Mouse (Mus musculus) liver, embryonic 14.5 days (tissue): ENCODE results near the gene Sf3a1. TPM values are rescaled to one million over a fixed set of nuclear protein-coding genes. Genes with fewer than 3 reads are reported as not detected.
A peak's percentile ranks its signal among the peaks of the same experiment; 100 is the strongest.

Experiments
- ATAC-seq: fragments of 200-750 bp; cut with Nextera tagmentation; 2 replicates; pipeline ENCODE4 v1.8.0; 2017; ENCODE audit warnings: moderate number of reproducible peaks, mild to moderate bottlenecking, moderate library complexity; ENCODE audit not compliant: insufficient read depth
- DNase-seq, 3 experiments: peaks; one replicate each; pipeline ENCODE4 v3.0.0-alpha.2; 2012 to 2013; ENCODE audit warnings: low read depth in 3 of 3, low spot score in 3 of 3
- H3K27ac ChIP-seq: fragments of 300-500 bp; sonication (generic); 2 replicates; pipeline ENCODE4 v1.5.1; 2014; ENCODE audit warnings: moderate library complexity, mild to moderate bottlenecking, control low read depth, inconsistent platforms
- H3K27me3 ChIP-seq: fragments of 300-500 bp; sonication (generic); 2 replicates; pipeline ENCODE4 v1.6.1; 2014; ENCODE audit warnings: mild to moderate bottlenecking, low read length, moderate library complexity; ENCODE audit not compliant: control insufficient read depth, insufficient read depth
- H3K36me3 ChIP-seq: fragments of 300-500 bp; sonication (generic); replicated peaks from 2 replicates; pipeline ENCODE4 v1.6.1; 2014; ENCODE audit warnings: low read depth; ENCODE audit not compliant: control insufficient read depth, insufficient read depth
- H3K4me1 ChIP-seq, 2 experiments: fragments of 200-500 bp in 1 of 2; fragments of 300-500 bp in 1 of 2; sonication (generic) in 1 of 2; replicated peaks; 2 replicates each; pipeline ENCODE4 v1.6.1; 2012 to 2014; ENCODE audit warnings: antibody characterized with exemption in 1 of 2, inconsistent platforms in 1 of 2, low read length in 1 of 2; ENCODE audit not compliant: control insufficient read depth in 2 of 2, insufficient read depth in 2 of 2
- H3K4me2 ChIP-seq: fragments of 300-500 bp; sonication (generic); 2 replicates; pipeline ENCODE4 v1.6.1; 2014; ENCODE audit warnings: low read depth, mild to moderate bottlenecking, control low read depth, moderate library complexity
- H3K4me3 ChIP-seq, 2 experiments: fragments of 200-500 bp in 1 of 2; fragments of 300-500 bp in 1 of 2; sonication (generic) in 1 of 2; 2 replicates each; pipeline ENCODE4 v1.5.1; 2012 to 2014; ENCODE audit warnings: low read depth in 2 of 2, low read length in 2 of 2, mild to moderate bottlenecking in 2 of 2, control low read depth in 1 of 2, inconsistent platforms in 1 of 2, moderate library complexity in 1 of 2; ENCODE audit not compliant: insufficient read depth in 1 of 2
- H3K9ac ChIP-seq: fragments of 300-500 bp; sonication (generic); replicated peaks from 2 replicates; pipeline ENCODE4 v1.6.1; 2014; ENCODE audit warnings: mild to moderate bottlenecking, control low read depth, moderate library complexity
- H3K9me3 ChIP-seq: fragments of 300-500 bp; sonication (generic); 2 replicates; pipeline ENCODE4 v1.6.1; 2016; ENCODE audit warnings: low read length, mixed read lengths; ENCODE audit not compliant: control insufficient read depth
- CTCF ChIP-seq: IDR thresholded peaks from 2 replicates; pipeline ENCODE4 v1.5.1; 2016; ENCODE audit warnings: antibody characterized with exemption, low read depth, control low read depth
- EP300 ChIP-seq: IDR thresholded peaks from 2 replicates; pipeline ENCODE4 v1.6.1; 2016; ENCODE audit warnings: antibody characterized with exemption, low read depth
- WGBS: fragments of 180-500 bp; shearing (Covaris S2); extraction: QIAGEN DNeasy Blood & Tissue Kit; methylation state at CpG from one replicate; pipeline ENCODE4 v1.1.7; 2014; ENCODE audit not compliant: insufficient replicate concordance; 5-methylcytosine and 5-hydroxymethylcytosine counted together
- polyA plus RNA-seq, 2 experiments: library from polyadenylated mRNA; depleted of rRNA in 1 of 2; stranded (reverse) in 1 of 2; unstranded in 1 of 2; fragments of >200 nt; fragmentation: Nextera tagmentation in 1 of 2; extraction: Ambion mirVana in 1 of 2; gene quantifications; 2 replicates each; pipeline versions ENCODE4 v1.2.1 to v1.2.3; 2012 to 2014

The Sf3a1 gene
- polyA plus RNA-seq, 2 experiments: 18.6 to 23.5 TPM

DNA sequence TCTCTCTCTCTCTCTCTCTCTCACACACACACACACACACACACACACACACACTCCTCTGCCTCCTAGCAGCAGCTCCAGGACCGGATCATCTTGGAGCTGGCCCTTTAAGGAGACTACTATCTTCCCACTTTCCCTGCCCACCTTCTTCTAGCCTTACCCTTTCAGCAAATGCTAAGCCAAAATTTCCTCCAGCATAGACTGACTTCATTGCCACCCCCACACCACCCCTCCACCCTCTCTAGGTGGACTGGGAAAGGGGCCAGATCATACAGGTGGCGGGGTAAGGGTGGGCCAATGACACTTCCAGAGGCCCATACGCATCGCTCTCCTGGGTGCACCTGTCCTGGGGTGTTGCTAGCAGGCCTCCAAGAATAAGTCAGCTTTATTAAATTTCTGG is 44.7 kb upstream of the Sf3a1 start:
- Histone ChIP-seq H3K27ac (no peak overlapping the region), H3K4me2 (no peak overlapping the region), H3K9me3 (no peaks in the 10 kb centered on the region), H3K4me3 (no peak overlapping the region), H3K27me3 (peaks cover 32% of the 10 kb centered on the region), H3K36me3 (no peaks in the 10 kb centered on the region), H3K4me1 (peaks cover 12 to 27% of the 10 kb centered on the region in 2 experiments), H3K9ac (no peak overlapping the region)
- TF ChIP-seq CTCF (no peak), EP300 (no peak)
- no peak for DNase-seq
- WGBS: 83% methylated on average over 4 of the region's 4 CpGs
- no peak for ATAC-seq

- TF ChIP-seq CTCF (no peak), EP300 (no peak)
- H3K27ac ChIP-seq: no peak overlapping the region
- WGBS: 27% methylated on average over 11 of the region's 11 CpGs
- no peaks in the 10 kb centered on the region for H3K9me3 ChIP-seq
- H3K36me3 ChIP-seq: no peaks in the 10 kb centered on the region
- H3K9ac ChIP-seq: peak overlapping the region; percentile 7; the same call in 1 of the 2 replicates
- ATAC-seq (peak; percentile 52), DNase-seq (no peak)
- H3K4me1 ChIP-seq: peaks cover 12 to 27% of the 10 kb centered on the region in 2 experiments
- H3K4me2 ChIP-seq: peak overlapping the region; percentile 81
- H3K27me3 ChIP-seq: peaks cover 32% of the 10 kb centered on the region
- H3K4me3 ChIP-seq: peak overlapping the region; percentile 0 to 65; a peak in 3 of 4 replicates
Observed at GRCm38 (mm10) chr11:4116458-4117141, 43.5 kb upstream of the Sf3a1 start.

DNA sequence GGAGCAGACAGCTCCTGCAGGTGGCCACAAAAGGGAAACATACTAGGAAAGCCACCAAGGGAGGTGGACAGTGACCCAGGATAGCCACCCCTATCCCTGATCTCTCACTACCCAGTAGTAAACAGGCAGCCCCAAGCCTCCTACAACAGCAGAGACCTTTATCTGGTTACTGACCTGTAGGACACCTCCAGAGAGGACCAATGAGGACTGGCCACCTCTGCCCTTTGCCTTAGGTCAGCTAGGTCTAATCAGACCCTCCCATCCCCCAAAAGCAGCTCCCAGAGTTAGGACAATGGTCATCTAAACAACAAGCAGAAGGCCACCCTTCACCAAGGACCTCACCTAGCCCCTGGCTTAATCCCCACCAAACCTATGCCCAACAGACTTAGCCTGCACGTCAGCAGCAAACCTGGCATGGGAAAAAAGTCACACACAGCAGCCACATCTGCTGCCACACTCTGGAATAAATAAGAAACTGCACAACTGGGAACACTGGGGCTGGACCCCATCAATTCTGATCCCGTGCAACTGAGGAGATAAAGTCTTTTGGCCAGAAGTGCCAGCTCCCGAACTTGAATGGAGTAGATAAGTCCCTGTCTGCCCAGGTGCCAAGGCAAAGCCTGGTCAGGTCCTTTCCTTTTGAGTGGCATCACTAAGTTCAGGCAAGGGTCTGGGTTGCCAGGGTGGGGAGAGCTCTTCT is 42.6 kb upstream of the Sf3a1 start:
- Histone ChIP-seq H3K9ac (peak overlapping the region; percentile 63; the same call in 1 of the 2 replicates), H3K27ac (no peak overlapping the region), H3K36me3 (no peaks in the 10 kb centered on the region), H3K4me1 (peaks cover 12 to 29% of the 10 kb centered on the region in 2 experiments), H3K4me2 (peak overlapping the region; percentile 81), H3K4me3 (peak overlapping the region; percentile 43 to 65), H3K9me3 (no peaks in the 10 kb centered on the region), H3K27me3 (peaks cover 32% of the 10 kb centered on the region)
- ATAC-seq: peak; percentile 42
- 8% methylated on average over 3 of the region's 3 CpGs for WGBS
- TF ChIP-seq EP300 (no peak), CTCF (peak; percentile 30; the same call in 1 of the 2 replicates)
- no peak for DNase-seq

DNA sequence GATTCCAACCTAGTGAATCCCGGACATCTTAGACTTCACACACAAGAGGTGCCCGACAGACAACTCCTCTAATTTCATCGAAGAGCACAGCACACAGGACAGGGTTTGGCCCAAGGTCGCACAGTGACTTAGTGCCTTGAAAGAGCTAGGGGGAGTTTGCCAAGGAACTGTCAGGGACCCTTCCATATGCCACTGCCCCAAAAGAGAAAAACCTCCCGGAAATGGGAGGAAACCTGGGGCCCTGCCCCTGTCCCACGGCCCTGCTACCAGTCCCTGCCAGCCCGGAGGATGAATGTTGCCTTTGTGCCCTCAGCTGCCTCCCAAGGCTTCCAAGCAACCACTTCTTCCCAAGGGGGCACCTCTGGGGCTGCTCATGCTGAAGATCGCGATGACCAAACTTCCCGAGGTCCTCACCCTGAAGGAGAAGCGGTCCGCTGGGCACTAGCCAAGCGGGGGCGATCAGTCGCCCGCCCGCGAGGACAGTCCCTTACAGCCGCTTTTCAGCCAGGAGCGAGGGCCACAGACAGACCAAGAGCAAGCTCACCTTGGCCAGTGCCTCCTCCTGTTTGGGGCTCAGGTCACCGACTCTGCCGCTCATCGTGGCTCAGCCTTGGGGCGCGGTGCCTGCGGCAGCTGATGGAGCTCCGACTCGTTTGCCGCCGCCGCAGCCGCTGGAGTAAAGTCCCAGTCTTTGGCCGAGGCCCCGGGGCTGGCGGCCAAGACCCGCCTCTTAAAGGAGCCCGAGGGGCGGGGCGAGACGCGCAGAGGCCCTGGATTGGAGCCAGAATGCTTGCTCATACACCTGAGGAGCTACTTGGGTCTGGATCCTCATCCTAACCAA is 41.8 kb upstream of the Sf3a1 start:
- peak; percentile 55 for ATAC-seq
- H3K9me3 ChIP-seq: no peaks in the 10 kb centered on the region
- H3K4me1 ChIP-seq: peaks cover 16 to 37% of the 10 kb centered on the region in 2 experiments
- H3K27me3 ChIP-seq: peaks cover 32% of the 10 kb centered on the region
- H3K4me3 ChIP-seq: peak overlapping the region; percentile 43 to 65
- H3K9ac ChIP-seq: peak overlapping the region; percentile 63
- 3% methylated on average over 41 of the region's 41 CpGs for WGBS
- H3K36me3 ChIP-seq: no peaks in the 10 kb centered on the region
- DNase-seq: no peak
- TF ChIP-seq EP300: no peak
- TF ChIP-seq CTCF: no peak
- peak overlapping the region; percentile 81 for H3K4me2 ChIP-seq
- no peak overlapping the region for H3K27ac ChIP-seq
